In genomic region chr13:40986081-40986480, GRCm38 (mm10) we compare ENCODE assay signal across 21 mouse cellular contexts.
"Had no signal": no experiment of that assay in that cellular context is flagged by ENCODE, and none has a peak within 500 bp of the region (broad histone marks: within the 10 kb centered on the region; RNA-seq: fewer than 3 reads in every experiment).

No protein-coding gene starts in this region.

- H3K9me3 ChIP-seq: liver, embryonic 15.5 days; lung, embryonic 15.5 days; midbrain, embryonic 13.5 days; neural tube, embryonic 13.5 days; neural tube, embryonic 15.5 days had no signal

- ATAC-seq: liver, postnatal 0 days; midbrain, embryonic 13.5 days; midbrain, embryonic 16.5 days had no signal

- H3K27ac ChIP-seq: liver, embryonic 15.5 days; lung, embryonic 15.5 days; midbrain, embryonic 13.5 days; neural tube, embryonic 13.5 days; neural tube, embryonic 15.5 days had no signal

- H3K4me1 ChIP-seq: lung, embryonic 15.5 days; midbrain, embryonic 13.5 days; neural tube, embryonic 13.5 days; neural tube, embryonic 15.5 days had no signal

- H3K36me3 ChIP-seq: liver, embryonic 15.5 days; lung, embryonic 15.5 days; midbrain, embryonic 13.5 days; neural tube, embryonic 13.5 days; neural tube, embryonic 15.5 days had no signal

- H3K9ac ChIP-seq: liver, embryonic 15.5 days; liver, postnatal 0 days; lung, embryonic 15.5 days; midbrain, embryonic 13.5 days; neural tube, embryonic 13.5 days; neural tube, embryonic 15.5 days had no signal

- H3K27me3 ChIP-seq: liver, embryonic 15.5 days; lung, embryonic 15.5 days; megakaryocyte, embryonic 14.5 days; midbrain, embryonic 13.5 days; neural tube, embryonic 13.5 days; neural tube, embryonic 15.5 days had no signal

- H3K4me2 ChIP-seq: liver, embryonic 15.5 days; lung, embryonic 15.5 days; midbrain, embryonic 11.5 days; midbrain, embryonic 13.5 days; neural tube, embryonic 13.5 days; neural tube, embryonic 15.5 days had no signal

- H3K4me3 ChIP-seq: liver, embryonic 15.5 days; lung, embryonic 15.5 days; megakaryocyte, embryonic 14.5 days; midbrain, embryonic 13.5 days; myocyte; neural tube, embryonic 13.5 days; neural tube, embryonic 15.5 days had no signal

- DNase-seq: liver, postnatal 0 days; lung, adult 2 months; lung, postnatal 10 days; lung, postnatal 4 days; retina, postnatal 1 day; right cerebral cortex, adult 18-20 months; right cerebral cortex, postnatal 25 days; right cerebral cortex, postnatal 4 days; spleen, adult 18-20 months; thymus, adult 2 months; thymus, postnatal 25 days; thymus, postnatal 4 days had no signal
